Mouse (Mus musculus) left cerebral cortex, postnatal 36 days (tissue): ENCODE measurements around the gene Cep41. TPM values are rescaled to one million over a fixed set of nuclear protein-coding genes. Genes with fewer than 3 reads are reported as not detected.
A peak's percentile ranks its signal among the peaks of the same experiment; 100 is the strongest.

Experiments used
- DNase-seq, 2 experiments: peaks; one replicate each; pipeline ENCODE4 v3.0.0; 2021 to 2022; ENCODE audit warnings: low spot score in 2 of 2, mixed read lengths in 1 of 2
- intact Hi-C: fragments of 180-260 bp; cut with DNase I; formaldehyde crosslinking; loops from one replicate; pipeline ENCODE4 v1.15.1; 2025
- total RNA-seq, 2 experiments: library from RNA; stranded (reverse); gene quantifications; 2 replicates each; pipeline ENCODE4 v1.2.3; 2021

Gene Cep41
- total RNA-seq, 2 experiments from 2014 or later: 7.1 to 9.0 TPM

- intact Hi-C loops: no loop called here
- DNase-seq: no peak
Observed at GRCm38 (mm10) chr6:30677591-30677990, 16.0 kb downstream of the Cep41 start.

- DNase-seq: no peak
- intact Hi-C loops: no loop called here
Observed at GRCm38 (mm10) chr6:30676506-30676905, 17.0 kb downstream of the Cep41 start.

- intact Hi-C loops: no loop called here
- DNase-seq: peak in 1 of 2 experiments; percentile 33
Observed at GRCm38 (mm10) chr6:30675281-30675771, 18.2 kb downstream of the Cep41 start.

GRCm38 (mm10) chr6:30674714-30675280, 18.8 kb downstream of the Cep41 start:
- intact Hi-C loops: no loop called here
- DNase-seq: no peak

GRCm38 (mm10) chr6:30673764-30674561, 19.6 kb downstream of the Cep41 start:
- intact Hi-C loops: no loop called here
- no peak for DNase-seq

- no peak for DNase-seq
- intact Hi-C loops: no loop called here
Observed at GRCm38 (mm10) chr6:30671696-30672095, 21.9 kb downstream of the Cep41 start.

- no peak for DNase-seq
- intact Hi-C loops: no loop called here
Observed at GRCm38 (mm10) chr6:30667585-30667984, 26.0 kb downstream of the Cep41 start.

GRCm38 (mm10) chr6:30666043-30666442, 27.5 kb downstream of the Cep41 start:
- intact Hi-C loops: no loop called here
- DNase-seq: no peak

GRCm38 (mm10) chr6:30665296-30665695, 28.3 kb downstream of the Cep41 start:
- DNase-seq: no peak
- intact Hi-C loops: no loop called here

GRCm38 (mm10) chr6:30664776-30665175, 28.8 kb downstream of the Cep41 start:
- no peak for DNase-seq
- intact Hi-C loops: no loop called here

GRCm38 (mm10) chr6:30658619-30659018, 34.9 kb downstream of the Cep41 start:
- intact Hi-C loops: no loop called here
- DNase-seq: no peak

- intact Hi-C loops: no loop called here
- no peak for DNase-seq
Observed at GRCm38 (mm10) chr6:30657279-30657678, 36.3 kb downstream of the Cep41 start.

- intact Hi-C loops: no loop called here
- DNase-seq: no peak
Observed at GRCm38 (mm10) chr6:30654932-30655331, 38.6 kb downstream of the Cep41 start.

- intact Hi-C loops: no loop called here
Observed at GRCm38 (mm10) chr6:30654402-30654859, 39.1 kb downstream of the Cep41 start.

GRCm38 (mm10) chr6:30653518-30653917, 40.0 kb downstream of the Cep41 start:
- intact Hi-C loops: no loop called here
- no peak for DNase-seq

More at GRCm38 (mm10) chr6:30654402-30654859, 39.1 kb downstream of the Cep41 start:
- DNase-seq: no peak

- DNase-seq: no peak
- intact Hi-C loops: no loop called here
Observed at GRCm38 (mm10) chr6:30652425-30653188, 40.9 kb downstream of the Cep41 start.

- peak; percentile 25 to 43 for DNase-seq
- intact Hi-C loops: no loop called here
Observed at GRCm38 (mm10) chr6:30649651-30650296, 43.8 kb downstream of the Cep41 start.

GRCm38 (mm10) chr6:30645379-30645778, 48.2 kb downstream of the Cep41 start:
- no peak for DNase-seq
- intact Hi-C loops: no loop called here

- DNase-seq: no peak
- intact Hi-C loops: no loop called here
Observed at GRCm38 (mm10) chr6:30644462-30644861, 49.1 kb downstream of the Cep41 start.
